Mouse (Mus musculus) myocyte (in vitro differentiated cells): ENCODE data around the gene Scn5a. TPM values are rescaled to one million over a fixed set of nuclear protein-coding genes. Genes with fewer than 3 reads are reported as not detected.

Experiments used
- H3K27me3 ChIP-seq: one replicate; pipeline ENCODE4 v1.6.1; 2011; ENCODE audit not compliant: control insufficient read depth, insufficient read depth, insufficient read length
- H3K36me3 ChIP-seq: one replicate; pipeline ENCODE4 v1.6.1; 2011; ENCODE audit not compliant: control insufficient read depth, insufficient read depth
- H3K4me2 ChIP-seq: one replicate; pipeline ENCODE4 v1.6.1; 2011; ENCODE audit warnings: low read depth, control low read depth
- H3K4me3 ChIP-seq: one replicate; pipeline ENCODE4 v1.5.1; 2011; ENCODE audit warnings: mild to moderate bottlenecking, control low read depth, moderate library complexity
- H3K79me2 ChIP-seq: one replicate; pipeline ENCODE4 v1.6.1; 2011; ENCODE audit not compliant: control insufficient read depth, insufficient read depth
- H3ac ChIP-seq: one replicate; pipeline ENCODE4 v1.6.1; 2011; ENCODE audit not compliant: control insufficient read depth, insufficient read length
- CEBPB ChIP-seq: IDR thresholded peaks from 2 replicates; pipeline ENCODE4 v1.6.1; 2011; ENCODE audit warnings: mild to moderate bottlenecking, moderate library complexity; ENCODE audit not compliant: poor library complexity, insufficient read depth, severe bottlenecking
- E2F4 ChIP-seq: IDR thresholded peaks from one replicate; pipeline ENCODE4 v1.6.1; 2011; ENCODE audit warnings: mild to moderate bottlenecking, control low read depth, moderate library complexity; ENCODE audit not compliant: insufficient read depth
- MAX ChIP-seq: IDR thresholded peaks from one replicate; pipeline ENCODE4 v1.6.1; 2011; ENCODE audit warnings: low read depth, mild to moderate bottlenecking, control low read depth
- MYOD1 ChIP-seq, 3 experiments: IDR thresholded peaks; one replicate each; pipeline ENCODE4 v1.6.1; 2011; ENCODE audit warnings: control low read depth in 2 of 3, low read depth in 2 of 3, mild to moderate bottlenecking in 2 of 3, moderate library complexity in 1 of 3; ENCODE audit not compliant: insufficient read length in 2 of 3, control insufficient read depth in 1 of 3
- MYOG ChIP-seq, 3 experiments: IDR thresholded peaks; one replicate each; pipeline ENCODE4 v1.6.1; 2011; ENCODE audit warnings: control low read depth in 2 of 3, low read depth in 2 of 3, mild to moderate bottlenecking in 2 of 3; ENCODE audit not compliant: insufficient read length in 2 of 3, control insufficient read depth in 1 of 3, insufficient read depth in 1 of 3
- POLR2A ChIP-seq: IDR thresholded peaks from one replicate; pipeline ENCODE4 v1.6.1; 2011; ENCODE audit warnings: low read depth, mild to moderate bottlenecking, control low read depth, moderate library complexity; ENCODE audit not compliant: insufficient read length
- POLR2AphosphoS2 ChIP-seq: IDR thresholded peaks from one replicate; pipeline ENCODE4 v1.6.1; 2011; ENCODE audit warnings: low read depth, control low read depth; ENCODE audit not compliant: insufficient read length
- REST ChIP-seq: IDR thresholded peaks from one replicate; pipeline ENCODE4 v1.6.1; 2011; ENCODE audit warnings: mild to moderate bottlenecking, control low read depth, moderate library complexity; ENCODE audit not compliant: insufficient read depth, insufficient read length
- SRF ChIP-seq: IDR thresholded peaks from one replicate; pipeline ENCODE4 v1.6.1; 2011; ENCODE audit warnings: low read depth; ENCODE audit not compliant: control insufficient read depth, insufficient read length
- TCF12 ChIP-seq: IDR thresholded peaks from one replicate; pipeline ENCODE4 v1.6.1; 2011; ENCODE audit warnings: mild to moderate bottlenecking, control low read depth; ENCODE audit not compliant: poor library complexity, insufficient read depth, severe bottlenecking
- TCF3 ChIP-seq: IDR thresholded peaks from one replicate; pipeline ENCODE4 v1.6.1; 2011; ENCODE audit warnings: low read depth, control low read depth; ENCODE audit not compliant: insufficient read length
- USF1 ChIP-seq: IDR thresholded peaks from one replicate; pipeline ENCODE4 v1.6.1; 2011; ENCODE audit warnings: low read depth, mild to moderate bottlenecking, control low read depth, moderate library complexity
- polyA plus RNA-seq: library from polyadenylated mRNA; unstranded; fragments of >200 nt; fragmentation: generic; extraction: Trizol; gene quantifications from one replicate; pipeline ENCODE4 v1.2.1, GENCODE M21; 2012; ENCODE audit warnings: missing spikeins

The Scn5a gene
- polyA plus RNA-seq, 1 experiment = 30.6 TPM

DNA sequence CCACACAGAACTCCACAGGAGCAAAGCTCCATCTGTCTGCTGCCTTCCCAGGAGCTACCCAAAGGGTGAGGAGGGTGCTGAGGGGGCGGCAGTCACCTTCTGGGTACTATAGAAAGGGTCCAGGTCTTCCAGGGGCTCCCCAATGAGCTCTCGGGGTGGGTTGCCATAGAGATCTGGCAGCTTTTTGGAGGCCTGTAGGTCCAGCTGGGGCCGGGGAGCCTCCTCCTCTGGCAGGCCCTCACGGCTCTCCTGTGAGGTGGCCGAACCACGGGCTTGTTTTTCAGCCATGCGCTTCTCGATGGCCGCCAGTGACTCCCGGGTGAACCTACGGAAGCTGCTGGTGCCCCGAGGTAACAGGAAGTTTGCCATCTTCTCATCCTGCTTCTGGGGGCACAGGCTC lies 16.6 kb downstream of the Scn5a start:
- H3K36me3 ChIP-seq = peaks cover 3% of the 10 kb centered on the region
- peak overlapping the region; percentile 61 for H3K4me2 ChIP-seq
- no peak overlapping the region for H3ac ChIP-seq
- TF ChIP-seq MYOG (IDR thresholded peaks at IDR 0.05; ENCODE audit: control insufficient read depth in 1 of 3, insufficient read depth in 1 of 3, insufficient read length in 2 of 3, low read depth in 2 of 3) (no peak), E2F4 (no peak), POLR2AphosphoS2 (no peak), MYOD1 (IDR thresholded peaks at IDR 0.05; ENCODE audit: control insufficient read depth in 1 of 3, insufficient read length in 2 of 3, low read depth in 2 of 3) (no peak), CEBPB (no peak), REST (no peak), SRF (no peak), TCF3 (no peak), MAX (no peak)
- H3K4me3 ChIP-seq = no peak overlapping the region
- no peaks in the 10 kb centered on the region for H3K27me3 ChIP-seq
- H3K79me2 ChIP-seq = no peaks in the 10 kb centered on the region

DNA sequence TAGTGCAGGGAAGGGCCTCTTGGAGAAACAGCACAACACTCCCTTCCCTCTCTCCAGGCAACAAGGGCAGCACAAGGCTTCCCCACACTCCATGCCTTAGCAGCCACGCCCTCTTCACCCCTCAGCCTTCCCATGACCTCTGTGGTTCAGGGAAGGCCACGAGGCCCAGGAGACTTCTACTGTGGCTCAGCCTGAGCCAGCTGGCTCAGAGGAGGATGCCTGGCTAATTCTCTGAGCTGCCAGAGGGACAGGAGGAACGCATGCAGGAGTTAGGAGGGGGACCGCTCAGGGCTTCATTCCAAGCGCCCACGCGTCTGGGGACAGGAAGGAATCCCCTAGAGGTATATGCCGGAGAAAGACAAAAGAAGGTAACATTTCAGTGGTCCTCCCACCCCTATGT lies 17.1 kb downstream of the Scn5a start:
- peaks cover 3% of the 10 kb centered on the region for H3K36me3 ChIP-seq
- H3K27me3 ChIP-seq = no peaks in the 10 kb centered on the region
- no peak overlapping the region for H3ac ChIP-seq
- no peak overlapping the region for H3K4me3 ChIP-seq
- H3K79me2 ChIP-seq = no peaks in the 10 kb centered on the region
- peak overlapping the region; percentile 61 for H3K4me2 ChIP-seq
- TF ChIP-seq TCF12 (peak; percentile 55), SRF (no peak), REST (no peak), MAX (no peak), POLR2AphosphoS2 (no peak), CEBPB (no peak), TCF3 (no peak), USF1 (peak; percentile 55), E2F4 (no peak), MYOD1 (IDR thresholded peaks at IDR 0.05; ENCODE audit: control insufficient read depth in 1 of 3, insufficient read length in 2 of 3, low read depth in 2 of 3) (peak in 2 of 3 experiments; percentile 63 to 78), POLR2A (no peak), MYOG (IDR thresholded peaks at IDR 0.05; ENCODE audit: control insufficient read depth in 1 of 3, insufficient read depth in 1 of 3, insufficient read length in 2 of 3, low read depth in 2 of 3) (peak in 2 of 3 experiments; percentile 29 to 90)

DNA sequence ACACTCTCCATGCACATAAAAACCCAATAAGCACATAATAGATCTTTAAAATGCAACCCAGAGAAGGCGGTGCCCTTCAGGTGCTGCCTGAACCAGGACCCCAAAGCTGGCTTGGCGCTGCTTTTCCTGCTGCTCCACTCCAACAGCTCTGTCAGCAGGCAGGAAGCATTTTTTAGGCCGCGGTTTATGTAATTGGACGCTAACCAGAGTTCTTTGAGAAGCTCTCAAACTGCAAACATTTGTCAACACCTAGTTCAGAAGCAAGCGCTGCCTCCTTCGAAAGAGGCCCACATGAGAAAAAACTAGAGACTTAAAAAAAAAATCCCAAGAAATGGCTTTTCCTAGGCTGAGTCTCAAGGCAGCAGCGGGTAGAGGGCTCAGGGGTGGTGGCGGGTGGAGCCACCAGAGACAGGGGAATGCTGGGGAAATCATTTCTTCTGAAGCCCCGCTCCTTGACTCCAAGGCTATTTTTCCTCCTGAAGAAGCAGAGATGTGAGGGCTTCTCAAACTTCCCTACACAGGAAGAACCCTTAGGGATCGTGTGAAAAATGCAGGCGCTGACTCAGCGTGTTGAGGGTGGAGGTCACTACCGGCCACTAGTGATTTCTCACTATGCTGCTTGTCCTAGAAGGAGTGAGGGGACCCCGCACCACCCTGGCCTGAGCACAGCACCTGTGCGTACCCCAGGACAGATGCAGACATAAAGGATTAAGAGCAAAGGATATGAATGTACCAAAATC lies 19.1 kb downstream of the Scn5a start:
- Histone ChIP-seq H3K4me2 (no peak overlapping the region), H3K27me3 (no peaks in the 10 kb centered on the region), H3ac (no peak overlapping the region), H3K4me3 (no peak overlapping the region), H3K36me3 (no peaks in the 10 kb centered on the region), H3K79me2 (no peaks in the 10 kb centered on the region)
- TF ChIP-seq MYOD1 (IDR thresholded peaks at IDR 0.05; ENCODE audit: control insufficient read depth in 1 of 3, insufficient read length in 2 of 3, low read depth in 2 of 3) (no peak), TCF3 (no peak), SRF (no peak), POLR2A (no peak), USF1 (no peak), REST (no peak), CEBPB (no peak), E2F4 (no peak), POLR2AphosphoS2 (no peak), MAX (no peak), MYOG (IDR thresholded peaks at IDR 0.05; ENCODE audit: control insufficient read depth in 1 of 3, insufficient read depth in 1 of 3, insufficient read length in 2 of 3, low read depth in 2 of 3) (no peak)

DNA sequence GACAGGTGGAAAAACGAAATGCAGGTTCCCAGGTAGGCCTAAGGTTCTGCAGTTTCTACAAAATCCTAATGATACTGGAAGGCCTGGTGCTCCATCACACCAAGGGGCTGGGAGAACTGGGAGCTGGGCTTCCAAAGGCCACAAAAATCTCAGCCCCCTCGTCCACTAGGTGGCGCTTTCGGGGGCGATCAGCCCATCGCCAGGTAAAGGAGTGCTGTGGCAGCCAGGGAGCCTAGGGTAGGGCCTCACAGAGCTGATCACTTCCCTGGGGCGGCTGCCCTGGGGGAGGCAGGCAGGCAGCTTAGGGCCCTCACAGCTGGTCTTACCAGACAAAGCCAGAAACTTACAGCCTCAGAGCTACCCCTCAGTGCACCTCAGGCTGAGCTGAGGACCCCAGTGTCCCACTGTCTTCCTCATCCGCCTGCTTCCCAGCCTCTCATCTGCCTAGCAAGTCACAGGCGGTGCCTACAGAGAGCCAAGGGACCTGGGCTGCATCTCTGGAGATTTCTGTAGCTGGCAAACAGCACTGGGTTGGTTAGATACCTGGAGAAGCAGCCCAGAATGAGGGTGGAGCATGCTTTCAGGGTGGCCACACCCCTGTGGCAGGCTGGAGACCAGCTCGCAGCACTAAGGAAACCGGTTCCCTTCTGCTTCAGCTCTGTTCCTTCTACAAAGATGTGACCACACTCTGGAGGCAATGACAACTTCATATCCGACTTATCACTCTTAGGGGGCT lies 20.5 kb downstream of the Scn5a start:
- Histone ChIP-seq H3K36me3 (peaks cover 5% of the 10 kb centered on the region), H3K4me3 (no peak overlapping the region), H3ac (no peak overlapping the region), H3K27me3 (no peaks in the 10 kb centered on the region), H3K79me2 (no peaks in the 10 kb centered on the region), H3K4me2 (no peak overlapping the region)
- TF ChIP-seq POLR2AphosphoS2 = no peak
- TF ChIP-seq SRF = no peak
- no peak for TF ChIP-seq E2F4
- no peak for TF ChIP-seq MYOG (IDR thresholded peaks at IDR 0.05; ENCODE audit: control insufficient read depth in 1 of 3, insufficient read depth in 1 of 3, insufficient read length in 2 of 3, low read depth in 2 of 3)
- TF ChIP-seq MAX = no peak
- TF ChIP-seq CEBPB = no peak
- no peak for TF ChIP-seq TCF3
- no peak for TF ChIP-seq REST
- TF ChIP-seq TCF12 = no peak
- no peak for TF ChIP-seq MYOD1 (IDR thresholded peaks at IDR 0.05; ENCODE audit: control insufficient read depth in 1 of 3, insufficient read length in 2 of 3, low read depth in 2 of 3)
